Mouse (Mus musculus): ENCODE measurements at regions not wholly inside any gene's neighbourhood (a gene's known extent, or its start where the extent isn't known, plus 50 kb on each side); places are given as distances from the start of the nearest gene placed in this dataset.
A peak's percentile ranks its signal among the peaks of the same experiment; 100 is the strongest.
"Not testable (repeated sequence)": the region's sequence is repeated elsewhere in the genome, so short reads cannot be mapped to it uniquely, and the experiment has no call there.

DNA sequence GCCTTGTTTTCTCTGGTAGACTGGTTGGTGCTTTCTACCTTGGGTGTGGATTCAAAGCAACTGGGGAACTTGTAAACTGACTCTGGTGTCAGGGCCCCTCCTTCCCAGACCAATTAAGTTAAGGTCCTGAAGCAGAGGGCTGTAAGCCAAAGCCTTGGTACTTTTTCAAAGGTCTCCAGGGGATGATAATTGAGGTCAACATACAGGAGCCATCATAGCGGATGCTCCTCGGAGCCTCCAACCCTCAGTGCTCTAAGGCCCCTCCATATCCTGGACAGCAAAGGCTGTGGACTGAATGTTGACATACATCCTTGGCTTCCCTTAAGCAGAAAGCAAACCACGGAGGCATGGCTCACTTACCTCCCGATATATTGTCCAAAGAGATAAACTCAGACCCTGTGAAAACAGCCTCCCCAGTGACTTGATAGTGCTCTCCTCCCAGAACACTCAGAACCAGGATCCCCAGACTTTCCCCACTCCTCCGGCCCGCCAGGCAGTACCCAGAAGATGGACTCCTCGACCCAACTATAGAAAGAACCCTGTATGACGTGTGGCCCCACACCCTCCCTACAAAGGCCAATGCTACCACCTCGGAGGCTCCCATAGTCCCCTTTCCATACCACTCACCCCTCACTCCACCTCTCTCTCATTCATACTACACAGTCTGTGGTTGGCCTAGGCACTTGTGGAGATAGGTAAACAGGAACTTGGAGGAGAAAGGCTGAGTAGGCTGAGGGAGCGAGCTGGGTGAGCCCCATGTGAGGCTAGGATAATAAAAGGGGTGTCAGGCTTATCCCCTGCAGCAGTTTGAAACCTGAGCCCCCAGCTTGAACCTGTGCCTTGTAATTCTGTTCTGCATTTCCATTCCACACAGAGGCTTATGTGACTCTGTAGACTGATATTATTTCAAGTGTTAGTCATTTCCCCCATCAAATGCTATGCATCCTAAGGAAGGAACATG, 118.8 kb upstream of the Arid1b start:
- Histone ChIP-seq H3K4me1 (ENCODE audit: insufficient read depth, low read length) (no peaks in the 10 kb centered on the region), H3K9ac (replicated peaks; ENCODE audit: low read length, poor library complexity, severe bottlenecking) (no peak overlapping the region), H3K4me3 (ENCODE audit: low read depth, low read length) (no peak overlapping the region), H3K27ac (ENCODE audit: low read depth, low read length) (no peak overlapping the region), H3K4me2 (ENCODE audit: low read depth, low read length, poor library complexity, severe bottlenecking) (no peak overlapping the region), H3K36me3 (ENCODE audit: insufficient read depth, low read length) (no peaks in the 10 kb centered on the region), H3K27me3 (ENCODE audit: insufficient read depth, low read length) (no peaks in the 10 kb centered on the region), H3K9me3 (ENCODE audit: low read length) (no peaks in the 10 kb centered on the region)
- no peak for DNase-seq (ENCODE audit: low spot score)
- no peak for ATAC-seq (ENCODE audit: low FRiP score)
- WGBS = 83% methylated on average over 10 of the region's 10 CpGs
- TF ChIP-seq CTCF (IDR thresholded peaks at IDR 0.05) = no peak

DNA sequence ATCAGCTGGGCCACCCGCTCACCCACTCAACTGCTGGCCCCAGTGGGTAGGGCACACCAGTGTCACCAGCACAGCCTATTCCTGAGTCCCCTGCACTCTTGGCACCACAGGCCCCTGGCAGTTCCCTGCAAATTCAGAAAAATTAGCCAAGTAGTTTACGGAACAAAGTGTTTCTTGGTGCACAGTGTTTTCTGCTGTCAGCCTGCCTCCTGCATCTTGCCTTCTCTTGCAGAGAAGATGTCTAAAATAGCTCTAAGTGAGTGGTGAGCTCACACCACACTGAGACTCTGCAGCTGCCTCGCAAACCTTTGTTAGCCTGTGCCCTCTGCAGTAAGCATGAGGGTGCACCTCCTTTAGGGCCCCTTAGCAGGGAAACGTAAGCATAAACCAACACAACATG, 117.7 kb upstream of the Arid1b start:
- no peak overlapping the region for H3K27ac ChIP-seq (ENCODE audit: low read depth, low read length)
- no peak overlapping the region for H3K4me2 ChIP-seq (ENCODE audit: low read depth, low read length, poor library complexity, severe bottlenecking)
- H3K36me3 ChIP-seq (ENCODE audit: insufficient read depth, low read length) = no peaks in the 10 kb centered on the region
- no peak overlapping the region for H3K4me3 ChIP-seq (ENCODE audit: low read depth, low read length)
- DNase-seq (ENCODE audit: low spot score) (no peak), ATAC-seq (ENCODE audit: low FRiP score) (no peak)
- 90% methylated on average over 4 of the region's 4 CpGs for WGBS
- no peaks in the 10 kb centered on the region for H3K27me3 ChIP-seq (ENCODE audit: insufficient read depth, low read length)
- no peak overlapping the region for H3K9ac ChIP-seq (replicated peaks; ENCODE audit: low read length, poor library complexity, severe bottlenecking)
- no peaks in the 10 kb centered on the region for H3K4me1 ChIP-seq (ENCODE audit: insufficient read depth, low read length)
- H3K9me3 ChIP-seq (ENCODE audit: low read length) = no peaks in the 10 kb centered on the region
- no peak for TF ChIP-seq CTCF (IDR thresholded peaks at IDR 0.05)

DNA sequence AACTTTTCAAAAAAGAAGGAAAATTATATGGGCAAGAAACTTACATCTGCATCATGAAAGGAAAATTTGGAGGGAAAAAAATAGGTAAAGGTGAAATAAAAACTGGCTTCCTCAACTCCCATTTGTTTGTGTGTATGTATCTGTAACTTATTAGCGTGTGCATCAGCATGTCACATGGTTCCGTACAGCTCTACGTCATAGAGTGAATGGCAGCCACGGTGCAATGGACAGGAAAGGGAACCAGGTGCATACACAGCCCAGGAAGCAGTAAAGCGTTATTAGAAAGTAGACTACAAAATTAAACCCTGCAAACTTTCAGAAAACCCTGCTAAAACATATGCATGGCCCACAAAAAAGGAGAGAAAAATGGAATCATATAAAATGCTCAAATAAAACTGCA, 112.7 kb upstream of the Arid1b start:
- Histone ChIP-seq H3K4me2 (ENCODE audit: low read depth, low read length, poor library complexity, severe bottlenecking) (no peak overlapping the region), H3K9ac (replicated peaks; ENCODE audit: low read length, poor library complexity, severe bottlenecking) (no peak overlapping the region), H3K4me1 (ENCODE audit: insufficient read depth, low read length) (no peaks in the 10 kb centered on the region), H3K4me3 (ENCODE audit: low read depth, low read length) (no peak overlapping the region), H3K9me3 (ENCODE audit: low read length) (no peaks in the 10 kb centered on the region), H3K27ac (ENCODE audit: low read depth, low read length) (no peak overlapping the region), H3K36me3 (ENCODE audit: insufficient read depth, low read length) (no peaks in the 10 kb centered on the region), H3K27me3 (ENCODE audit: insufficient read depth, low read length) (no peaks in the 10 kb centered on the region)
- no peak for DNase-seq (ENCODE audit: low spot score)
- TF ChIP-seq CTCF (IDR thresholded peaks at IDR 0.05) = no peak
- 91% methylated on average over 5 of the region's 5 CpGs for WGBS
- no peak for ATAC-seq (ENCODE audit: low FRiP score)

DNA sequence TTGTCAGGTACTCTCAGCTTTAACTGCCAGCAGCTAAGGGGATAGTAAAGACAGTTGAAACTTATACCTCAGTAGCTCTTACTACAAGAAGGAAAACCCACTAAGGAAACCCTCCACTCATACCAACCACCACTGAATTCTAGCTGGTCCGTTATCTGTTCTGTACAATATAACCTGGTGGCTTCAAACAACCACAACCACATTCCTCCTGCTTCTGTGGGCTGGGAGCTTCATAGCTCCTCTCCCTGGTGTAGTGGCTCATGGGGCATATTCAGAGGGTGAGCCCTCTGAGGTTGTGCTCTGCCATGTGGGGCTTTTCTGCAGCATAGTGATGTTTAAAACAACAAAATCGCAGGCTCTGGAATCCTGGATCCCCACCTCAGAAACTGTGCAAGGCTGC, 110.0 kb upstream of the Arid1b start:
- TF ChIP-seq CTCF (IDR thresholded peaks at IDR 0.05) = no peak
- H3K9ac ChIP-seq (replicated peaks; ENCODE audit: low read length, poor library complexity, severe bottlenecking) = no peak overlapping the region
- no peaks in the 10 kb centered on the region for H3K9me3 ChIP-seq (ENCODE audit: low read length)
- no peaks in the 10 kb centered on the region for H3K36me3 ChIP-seq (ENCODE audit: insufficient read depth, low read length)
- no peak for ATAC-seq (ENCODE audit: low FRiP score)
- DNase-seq (ENCODE audit: low spot score) = no peak
- H3K4me3 ChIP-seq (ENCODE audit: low read depth, low read length) = no peak overlapping the region
- no peak overlapping the region for H3K4me2 ChIP-seq (ENCODE audit: low read depth, low read length, poor library complexity, severe bottlenecking)
- WGBS = 94% methylated on average over 2 of the region's 2 CpGs
- no peaks in the 10 kb centered on the region for H3K4me1 ChIP-seq (ENCODE audit: insufficient read depth, low read length)
- no peaks in the 10 kb centered on the region for H3K27me3 ChIP-seq (ENCODE audit: insufficient read depth, low read length)
- no peak overlapping the region for H3K27ac ChIP-seq (ENCODE audit: low read depth, low read length)

DNA sequence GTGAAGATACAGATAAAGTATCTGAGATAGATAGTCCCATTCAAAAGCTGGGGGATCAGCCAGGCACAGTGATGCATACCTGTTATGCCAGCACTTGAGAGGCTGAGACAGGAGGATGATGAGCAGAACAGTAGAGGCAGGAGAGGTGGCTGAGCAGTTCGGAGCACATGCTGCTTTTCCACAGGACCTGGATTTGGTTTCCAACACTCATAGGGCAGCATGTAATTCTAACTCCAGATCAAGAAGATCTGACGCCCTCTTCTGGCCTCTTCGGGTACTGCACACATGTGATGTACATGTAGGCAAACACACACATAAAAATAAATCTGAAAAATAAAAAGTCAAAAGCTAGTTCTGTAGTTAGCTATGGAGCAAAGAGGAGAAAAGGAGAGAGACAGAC, 109.4 kb upstream of the Arid1b start:
- Histone ChIP-seq H3K4me1 (ENCODE audit: insufficient read depth, low read length) (no peaks in the 10 kb centered on the region), H3K4me3 (ENCODE audit: low read depth, low read length) (no peak overlapping the region), H3K9me3 (ENCODE audit: low read length) (no peaks in the 10 kb centered on the region), H3K27me3 (ENCODE audit: insufficient read depth, low read length) (no peaks in the 10 kb centered on the region), H3K36me3 (ENCODE audit: insufficient read depth, low read length) (no peaks in the 10 kb centered on the region), H3K27ac (ENCODE audit: low read depth, low read length) (no peak overlapping the region), H3K4me2 (ENCODE audit: low read depth, low read length, poor library complexity, severe bottlenecking) (no peak overlapping the region), H3K9ac (replicated peaks; ENCODE audit: low read length, poor library complexity, severe bottlenecking) (no peak overlapping the region)
- ATAC-seq (ENCODE audit: low FRiP score) (no peak), DNase-seq (ENCODE audit: low spot score) (no peak)
- WGBS = 77% methylated on average over 3 of the region's 3 CpGs
- TF ChIP-seq CTCF (IDR thresholded peaks at IDR 0.05) = peak; percentile 44

DNA sequence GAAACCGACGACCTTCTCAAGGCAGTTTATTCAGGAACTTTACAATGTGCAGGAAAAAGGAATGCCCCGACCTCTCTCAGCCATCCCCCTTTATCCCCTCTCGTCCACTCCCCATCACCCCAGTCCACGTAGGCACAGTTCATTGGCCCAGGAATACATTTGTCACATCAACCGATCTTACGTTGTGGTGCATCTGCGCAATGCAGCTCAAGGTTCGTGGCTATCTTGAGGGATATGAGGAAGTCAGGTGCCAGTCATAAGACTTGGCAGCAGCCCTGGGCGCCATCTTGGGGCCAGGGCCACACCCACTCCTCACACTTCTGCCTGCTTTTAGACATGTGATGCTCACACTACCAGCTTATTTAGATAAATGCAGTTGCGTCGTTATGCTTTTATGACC, 106.8 kb upstream of the Arid1b start:
- not testable (repeated sequence) for H3K36me3 ChIP-seq (ENCODE audit: insufficient read depth, low read length); H3K27ac ChIP-seq (ENCODE audit: low read depth, low read length); H3K27me3 ChIP-seq (ENCODE audit: insufficient read depth, low read length); ATAC-seq (ENCODE audit: low FRiP score); H3K9ac ChIP-seq (replicated peaks; ENCODE audit: low read length, poor library complexity, severe bottlenecking); H3K9me3 ChIP-seq (ENCODE audit: low read length); DNase-seq (ENCODE audit: low spot score); H3K4me3 ChIP-seq (ENCODE audit: low read depth, low read length); H3K4me2 ChIP-seq (ENCODE audit: low read depth, low read length, poor library complexity, severe bottlenecking); H3K4me1 ChIP-seq (ENCODE audit: insufficient read depth, low read length)
- 88% methylated on average over 12 of the region's 12 CpGs for whole genome bisulfite sequencing
